Mouse (Mus musculus) MEL (cell line): ENCODE measurements around the gene Ifi27l2a. TPM values are rescaled to one million over a fixed set of nuclear protein-coding genes. Genes with fewer than 3 reads are reported as not detected.
A peak's percentile ranks its signal among the peaks of the same experiment; 100 is the strongest.

Experiments used
- DNase-seq: peaks from one replicate; pipeline ENCODE4 v3.0.0; 2011; ENCODE audit warnings: low read depth, low spot score
- H3K27ac ChIP-seq: 2 replicates; pipeline ENCODE4 v1.5.1; 2012; ENCODE audit warnings: low read depth, mild to moderate bottlenecking, control low read depth, low read length, moderate library complexity; ENCODE audit not compliant: control insufficient read depth
- H3K27me3 ChIP-seq, 2 experiments: fragments of 150-350 bp in 1 of 2; sonication (generic) in 1 of 2; 2 replicates each; pipeline ENCODE4 v1.6.1; 2012; ENCODE audit warnings: low read length in 2 of 2, mild to moderate bottlenecking in 2 of 2, improper control_type of control experiment in 1 of 2, moderate library complexity in 1 of 2; ENCODE audit not compliant: insufficient read depth in 2 of 2, control insufficient read depth in 1 of 2
- H3K36me3 ChIP-seq, 2 experiments: 2 replicates each; pipeline ENCODE4 v1.6.1; 2012 to 2014; ENCODE audit warnings: low read length in 2 of 2, improper control_type of control experiment in 1 of 2, inconsistent platforms in 1 of 2, mild to moderate bottlenecking in 1 of 2; ENCODE audit not compliant: insufficient read depth in 2 of 2, control insufficient read depth in 1 of 2
- H3K4me1 ChIP-seq, 2 experiments: fragments of 150-350 bp in 1 of 2; sonication (generic) in 1 of 2; 2 replicates each; pipeline ENCODE4 v1.6.1; 2012; ENCODE audit warnings: low read length in 2 of 2, improper control_type of control experiment in 1 of 2, mild to moderate bottlenecking in 1 of 2; ENCODE audit not compliant: insufficient read depth in 2 of 2, control insufficient read depth in 1 of 2
- H3K4me3 ChIP-seq, 2 experiments: fragments of 150-350 bp in 1 of 2; sonication (generic) in 1 of 2; 2 replicates each; pipeline ENCODE4 v1.5.1; 2012; ENCODE audit warnings: low read depth in 2 of 2, low read length in 2 of 2, mild to moderate bottlenecking in 2 of 2, moderate library complexity in 2 of 2, control low read depth in 1 of 2, improper control_type of control experiment in 1 of 2; ENCODE audit not compliant: control insufficient read depth in 1 of 2, insufficient read depth in 1 of 2
- H3K79me2 ChIP-seq: 2 replicates; pipeline ENCODE4 v1.6.1; 2012; ENCODE audit warnings: mild to moderate bottlenecking, low read length, moderate library complexity; ENCODE audit not compliant: control insufficient read depth, poor library complexity, insufficient read depth
- H3K9ac ChIP-seq: 2 replicates; pipeline ENCODE4 v1.6.1; 2012; ENCODE audit warnings: low read depth, mild to moderate bottlenecking, control low read depth, low read length, moderate library complexity; ENCODE audit not compliant: control insufficient read depth, poor library complexity, severe bottlenecking
- H3K9me3 ChIP-seq: fragments of 150-350 bp; sonication (generic); replicated peaks from 2 replicates; pipeline ENCODE4 v1.6.1; 2012; ENCODE audit warnings: mild to moderate bottlenecking, low read length, improper control_type of control experiment, moderate library complexity; ENCODE audit not compliant: insufficient read depth
- BHLHE40 ChIP-seq: IDR thresholded peaks from 2 replicates; pipeline ENCODE4 v1.6.1; 2012; ENCODE audit warnings: low read depth, mild to moderate bottlenecking, inconsistent platforms, low read length, improper control_type of control experiment, borderline replicate concordance
- CHD1 ChIP-seq: IDR thresholded peaks from 2 replicates; pipeline ENCODE4 v1.6.1; 2012; ENCODE audit warnings: low read depth, mild to moderate bottlenecking, inconsistent platforms, low read length, improper control_type of control experiment
- E2F4 ChIP-seq: IDR thresholded peaks from 2 replicates; pipeline ENCODE4 v1.6.1; 2011; ENCODE audit warnings: low read depth, low read length, improper control_type of control experiment, borderline replicate concordance
- ELF1 ChIP-seq: IDR thresholded peaks from 2 replicates; pipeline ENCODE4 v1.6.1; 2014; ENCODE audit warnings: low read depth, mild to moderate bottlenecking, inconsistent platforms, low read length, improper control_type of control experiment, moderate library complexity
- ETS1 ChIP-seq: IDR thresholded peaks from 2 replicates; pipeline ENCODE4 v1.6.1; 2012; ENCODE audit warnings: low read depth, mild to moderate bottlenecking, inconsistent platforms, low read length, improper control_type of control experiment, moderate library complexity
- GABPA ChIP-seq: IDR thresholded peaks from 2 replicates; pipeline ENCODE4 v1.6.1; 2012; ENCODE audit warnings: low read depth, mild to moderate bottlenecking, inconsistent platforms, low read length, improper control_type of control experiment, moderate library complexity
- GATA1 ChIP-seq: IDR thresholded peaks from 2 replicates; pipeline ENCODE4 v1.6.1; 2011; ENCODE audit warnings: low read depth, low read length, improper control_type of control experiment
- HCFC1 ChIP-seq: IDR thresholded peaks from 2 replicates; pipeline ENCODE4 v1.6.1; 2012; ENCODE audit warnings: low read depth, mild to moderate bottlenecking, inconsistent platforms, low read length, improper control_type of control experiment, moderate library complexity
- KAT2A ChIP-seq: conservative IDR thresholded peaks from 2 replicates; pipeline ENCODE4 v1.6.1; 2012; ENCODE audit warnings: low read depth, low read length, improper control_type of control experiment, inconsistent platforms
- MAFK ChIP-seq: IDR thresholded peaks from 2 replicates; pipeline ENCODE4 v1.6.1; 2011; ENCODE audit warnings: low read depth, mild to moderate bottlenecking, low read length, improper control_type of control experiment, borderline replicate concordance
- MAZ ChIP-seq: IDR thresholded peaks from 2 replicates; pipeline ENCODE4 v1.6.1; 2012; ENCODE audit warnings: low read depth, mild to moderate bottlenecking, inconsistent platforms, low read length, improper control_type of control experiment
- MEF2A ChIP-seq: IDR thresholded peaks from 2 replicates; pipeline ENCODE4 v1.6.1; 2014; ENCODE audit warnings: low read depth, mild to moderate bottlenecking, inconsistent platforms, low read length, improper control_type of control experiment; ENCODE audit not compliant: poor library complexity, insufficient replicate concordance, severe bottlenecking; ENCODE audit errors: extremely low read depth
- MXI1 ChIP-seq: IDR thresholded peaks from 2 replicates; pipeline ENCODE4 v1.6.1; 2011; ENCODE audit warnings: mild to moderate bottlenecking, low read depth, low read length, improper control_type of control experiment
- MYC ChIP-seq: IDR thresholded peaks from 2 replicates; pipeline ENCODE4 v1.6.1; 2011; ENCODE audit warnings: low read depth, mild to moderate bottlenecking, low read length, improper control_type of control experiment, moderate library complexity
- NELFE ChIP-seq: IDR thresholded peaks from 2 replicates; pipeline ENCODE4 v1.6.1; 2011; ENCODE audit warnings: low read depth, low read length, improper control_type of control experiment
- POLR2A ChIP-seq, 2 experiments: IDR thresholded peaks; 2 replicates each; pipeline ENCODE4 v1.6.1; 2011 to 2012; ENCODE audit warnings: low read length in 2 of 2, mild to moderate bottlenecking in 2 of 2, control low read depth in 1 of 2, improper control_type of control experiment in 1 of 2, low read depth in 1 of 2, moderate library complexity in 1 of 2; ENCODE audit not compliant: control insufficient read depth in 1 of 2, insufficient read depth in 1 of 2, poor library complexity in 1 of 2
- POLR2AphosphoS2 ChIP-seq: IDR thresholded peaks from 2 replicates; pipeline ENCODE4 v1.6.1; 2011; ENCODE audit warnings: low read length, improper control_type of control experiment
- SIN3A ChIP-seq: IDR thresholded peaks from 2 replicates; pipeline ENCODE4 v1.6.1; 2012; ENCODE audit warnings: low read length, improper control_type of control experiment, inconsistent platforms
- TAL1 ChIP-seq: IDR thresholded peaks from 2 replicates; pipeline ENCODE4 v1.6.1; 2012; ENCODE audit warnings: mild to moderate bottlenecking, inconsistent platforms, low read length, moderate library complexity, mixed read lengths
- TBP ChIP-seq: IDR thresholded peaks from 2 replicates; pipeline ENCODE4 v1.8.0; 2011; ENCODE audit warnings: low read depth, low read length, improper control_type of control experiment
- USF2 ChIP-seq, 2 experiments: IDR thresholded peaks; 2 replicates each; pipeline ENCODE4 v1.6.1; 2011 to 2012; ENCODE audit warnings: improper control_type of control experiment in 2 of 2, low read length in 2 of 2, borderline replicate concordance in 1 of 2, inconsistent platforms in 1 of 2, low read depth in 1 of 2, mild to moderate bottlenecking in 1 of 2; ENCODE audit not compliant: insufficient read depth in 1 of 2
- ZKSCAN1 ChIP-seq: IDR thresholded peaks from 2 replicates; pipeline ENCODE4 v1.6.1; 2012; ENCODE audit warnings: low read depth, mild to moderate bottlenecking, inconsistent platforms, low read length, improper control_type of control experiment, moderate library complexity
- ZNF384 ChIP-seq: IDR thresholded peaks from 2 replicates; pipeline ENCODE4 v1.6.1; 2012; ENCODE audit warnings: low read depth, mild to moderate bottlenecking, inconsistent platforms, low read length, improper control_type of control experiment
- polyA plus RNA-seq, 2 experiments: library from polyadenylated mRNA; stranded (reverse) in 1 of 2; unstranded in 1 of 2; fragments of >175 nt in 1 of 2; fragments of >200 nt in 1 of 2; gene quantifications; 2 replicates each; pipeline versions ENCODE4 v1.2.1 to v1.2.4; 2012; ENCODE audit warnings: low replicate concordance in 2 of 2, low read depth in 1 of 2; ENCODE audit not compliant: insufficient read length in 2 of 2, insufficient read depth in 1 of 2, missing spikeins in 1 of 2
- total RNA-seq: library from RNA; depleted of rRNA; stranded (reverse); fragments of 300-350 nt; gene quantifications from 2 replicates; pipeline ENCODE4 v1.2.3, GENCODE M21; 2012

Gene Ifi27l2a
- total and polyA plus RNA-seq, 3 experiments = 3.2 to 3.5 TPM; not detected in 1

- TF ChIP-seq TBP (peak; percentile 85), ELF1 (peak; percentile 98), MEF2A (no peak; the same call in 1 of the 2 replicates), HCFC1 (peak; percentile 96), MAFK (no peak), USF2 (IDR thresholded peaks at IDR 0.05; ENCODE audit: borderline replicate concordance in 1 of 2, insufficient read depth in 1 of 2, low read depth in 1 of 2, low read length in 2 of 2) (no peak), ZKSCAN1 (no peak), MXI1 (peak; percentile 96), ETS1 (peak; percentile 79), MYC (peak; percentile 91), KAT2A (peak; percentile 81), POLR2A (IDR thresholded peaks at IDR 0.05; ENCODE audit: control insufficient read depth in 1 of 2, insufficient read depth in 1 of 2, low read depth in 1 of 2, low read length in 2 of 2, poor library complexity in 1 of 2) (peak; percentile 75 to 93), SIN3A (peak; percentile 100), NELFE (peak; percentile 85), TAL1 (no peak), ZNF384 (no peak), POLR2AphosphoS2 (peak; percentile 84), MAZ (0 out of 2 replicates have a peak, but pooled peaks have one; percentile 6)
- TF ChIP-seq, all 39 proteins: peak for 26
Measured at GRCm38 (mm10) chr12:103425729-103426470, 17.6 kb downstream of the Ifi27l2a start, which contains the start of gene Ddx24 (continued).

- Histone ChIP-seq H3K27ac (peak overlapping the region; percentile 49), H3K36me3 (peaks cover 13 to 39% of the 10 kb centered on the region in 2 experiments), H3K9me3 (no peaks in the 10 kb centered on the region), H3K4me3 (peak overlapping the region; percentile 87), H3K4me1 (peaks cover 11 to 16% of the 10 kb centered on the region in 2 experiments; a peak in 3 of 4 replicates), H3K9ac (peak overlapping the region; percentile 86), H3K79me2 (peaks cover 42% of the 10 kb centered on the region), H3K27me3 (no peaks in the 10 kb centered on the region)
- TF ChIP-seq POLR2A (IDR thresholded peaks at IDR 0.05; ENCODE audit: control insufficient read depth in 1 of 2, insufficient read depth in 1 of 2, low read depth in 1 of 2, low read length in 2 of 2, poor library complexity in 1 of 2) (no peak), POLR2AphosphoS2 (peak; percentile 5; the same call in 1 of the 2 replicates), CHD1 (peak; percentile 86; the same call in 1 of the 2 replicates), GATA1 (peak; percentile 50), E2F4 (peak; percentile 24; the same call in 1 of the 2 replicates), BHLHE40 (0 out of 2 replicates have a peak, but pooled peaks have one; percentile 4), GABPA (no peak)
- DNase-seq = no peak
Measured at GRCm38 (mm10) chr12:103425016-103425728, 18.3 kb downstream of the Ifi27l2a start.
